Mouse (Mus musculus): ENCODE results near the gene Ift81. TPM values are rescaled to one million over a fixed set of nuclear protein-coding genes. Genes with fewer than 3 reads are reported as not detected.

Ift81 gene
- polyA plus RNA-seq, 1 experiment: 21.8 TPM

GRCm38 (mm10) chr5:122514127-122514521, 100.2 kb downstream of the Ift81 start:
- no peaks in the 10 kb centered on the region; the same call in none of the 2 replicates for H3K4me1 ChIP-seq (ENCODE audit: control insufficient read depth, insufficient read depth, low read length)
- no peak for TF ChIP-seq POLR2A (IDR thresholded peaks at IDR 0.05; ENCODE audit: extremely low read depth, insufficient read depth, low read length)
- no peak for TF ChIP-seq CTCF (IDR thresholded peaks at IDR 0.05; ENCODE audit: extremely low read depth, insufficient read depth, low read length)
- no peak overlapping the region for H3K4me3 ChIP-seq (ENCODE audit: insufficient read depth, low read length)
- no peak overlapping the region for H3K27ac ChIP-seq (ENCODE audit: insufficient read depth, low read length)

- H3K4me3 ChIP-seq (ENCODE audit: insufficient read depth, low read length): no peak overlapping the region
- H3K27ac ChIP-seq (ENCODE audit: insufficient read depth, low read length): no peak overlapping the region
- TF ChIP-seq POLR2A (IDR thresholded peaks at IDR 0.05; ENCODE audit: extremely low read depth, insufficient read depth, low read length) (no peak), CTCF (IDR thresholded peaks at IDR 0.05; ENCODE audit: extremely low read depth, insufficient read depth, low read length) (no peak)
- no peaks in the 10 kb centered on the region; the same call in none of the 2 replicates for H3K4me1 ChIP-seq (ENCODE audit: control insufficient read depth, insufficient read depth, low read length)
These were observed 100.7 kb downstream of the Ift81 start for GRCm38 (mm10) chr5:122513421-122514126.

GRCm38 (mm10) chr5:122512011-122512410, 102.3 kb downstream of the Ift81 start:
- Histone ChIP-seq H3K27ac (ENCODE audit: insufficient read depth, low read length) (no peak overlapping the region), H3K4me3 (ENCODE audit: insufficient read depth, low read length) (no peak overlapping the region), H3K4me1 (ENCODE audit: control insufficient read depth, insufficient read depth, low read length) (no peaks in the 10 kb centered on the region; the same call in none of the 2 replicates)
- TF ChIP-seq POLR2A (IDR thresholded peaks at IDR 0.05; ENCODE audit: extremely low read depth, insufficient read depth, low read length) (no peak), CTCF (IDR thresholded peaks at IDR 0.05; ENCODE audit: extremely low read depth, insufficient read depth, low read length) (no peak)

- H3K27ac ChIP-seq (ENCODE audit: insufficient read depth, low read length): no peak overlapping the region
- TF ChIP-seq CTCF (IDR thresholded peaks at IDR 0.05; ENCODE audit: extremely low read depth, insufficient read depth, low read length) (no peak), POLR2A (IDR thresholded peaks at IDR 0.05; ENCODE audit: extremely low read depth, insufficient read depth, low read length) (no peak)
- H3K4me3 ChIP-seq (ENCODE audit: insufficient read depth, low read length): no peak overlapping the region
- H3K4me1 ChIP-seq (ENCODE audit: control insufficient read depth, insufficient read depth, low read length): no peaks in the 10 kb centered on the region; the same call in none of the 2 replicates
These were observed 102.9 kb downstream of the Ift81 start for GRCm38 (mm10) chr5:122511405-122511804.

- Histone ChIP-seq H3K27ac (ENCODE audit: insufficient read depth, low read length) (no peak overlapping the region), H3K4me1 (ENCODE audit: control insufficient read depth, insufficient read depth, low read length) (no peaks in the 10 kb centered on the region; the same call in none of the 2 replicates), H3K4me3 (ENCODE audit: insufficient read depth, low read length) (no peak overlapping the region)
- TF ChIP-seq CTCF (IDR thresholded peaks at IDR 0.05; ENCODE audit: extremely low read depth, insufficient read depth, low read length) (no peak), POLR2A (IDR thresholded peaks at IDR 0.05; ENCODE audit: extremely low read depth, insufficient read depth, low read length) (no peak)
These were observed 103.6 kb downstream of the Ift81 start for GRCm38 (mm10) chr5:122510651-122511157.

GRCm38 (mm10) chr5:122509608-122510007, 104.7 kb downstream of the Ift81 start:
- Histone ChIP-seq H3K27ac (ENCODE audit: insufficient read depth, low read length) (no peak overlapping the region), H3K4me1 (ENCODE audit: control insufficient read depth, insufficient read depth, low read length) (no peaks in the 10 kb centered on the region; the same call in none of the 2 replicates), H3K4me3 (ENCODE audit: insufficient read depth, low read length) (no peak overlapping the region)
- TF ChIP-seq CTCF (IDR thresholded peaks at IDR 0.05; ENCODE audit: extremely low read depth, insufficient read depth, low read length) (no peak), POLR2A (IDR thresholded peaks at IDR 0.05; ENCODE audit: extremely low read depth, insufficient read depth, low read length) (no peak)

- Histone ChIP-seq H3K4me1 (ENCODE audit: control insufficient read depth, insufficient read depth, low read length) (no peaks in the 10 kb centered on the region; the same call in 1 of the 2 replicates), H3K27ac (ENCODE audit: insufficient read depth, low read length) (no peak overlapping the region), H3K4me3 (ENCODE audit: insufficient read depth, low read length) (no peak overlapping the region)
- TF ChIP-seq POLR2A (IDR thresholded peaks at IDR 0.05; ENCODE audit: extremely low read depth, insufficient read depth, low read length) (no peak), CTCF (IDR thresholded peaks at IDR 0.05; ENCODE audit: extremely low read depth, insufficient read depth, low read length) (no peak)
These were observed 105.4 kb downstream of the Ift81 start for GRCm38 (mm10) chr5:122508861-122509306.

- no peak for TF ChIP-seq CTCF (IDR thresholded peaks at IDR 0.05; ENCODE audit: extremely low read depth, insufficient read depth, low read length)
- TF ChIP-seq POLR2A (IDR thresholded peaks at IDR 0.05; ENCODE audit: extremely low read depth, insufficient read depth, low read length): no peak
- no peak overlapping the region for H3K27ac ChIP-seq (ENCODE audit: insufficient read depth, low read length)
These were observed 106.9 kb downstream of the Ift81 start for GRCm38 (mm10) chr5:122507396-122507795.

GRCm38 (mm10) chr5:122506462-122506861, 107.9 kb downstream of the Ift81 start:
- H3K27ac ChIP-seq (ENCODE audit: insufficient read depth, low read length): no peak overlapping the region
- no peak for TF ChIP-seq POLR2A (IDR thresholded peaks at IDR 0.05; ENCODE audit: extremely low read depth, insufficient read depth, low read length)
- TF ChIP-seq CTCF (IDR thresholded peaks at IDR 0.05; ENCODE audit: extremely low read depth, insufficient read depth, low read length): 0 out of 2 replicates have a peak, but pooled peaks have one; percentile 12
- peaks cover 6% of the 10 kb centered on the region for H3K4me1 ChIP-seq (ENCODE audit: control insufficient read depth, insufficient read depth, low read length)
- H3K4me3 ChIP-seq (ENCODE audit: insufficient read depth, low read length): no peak overlapping the region

More at GRCm38 (mm10) chr5:122507396-122507795, 106.9 kb downstream of the Ift81 start:
- H3K4me1 ChIP-seq (ENCODE audit: control insufficient read depth, insufficient read depth, low read length): peaks cover 6% of the 10 kb centered on the region
- no peak overlapping the region for H3K4me3 ChIP-seq (ENCODE audit: insufficient read depth, low read length)

- no peak overlapping the region for H3K27ac ChIP-seq (ENCODE audit: insufficient read depth, low read length)
- H3K4me1 ChIP-seq (ENCODE audit: control insufficient read depth, insufficient read depth, low read length): peaks cover 6% of the 10 kb centered on the region
- TF ChIP-seq POLR2A (IDR thresholded peaks at IDR 0.05; ENCODE audit: extremely low read depth, insufficient read depth, low read length): no peak
- TF ChIP-seq CTCF (IDR thresholded peaks at IDR 0.05; ENCODE audit: extremely low read depth, insufficient read depth, low read length): no peak
- H3K4me3 ChIP-seq (ENCODE audit: insufficient read depth, low read length): no peak overlapping the region
These were observed 108.8 kb downstream of the Ift81 start for GRCm38 (mm10) chr5:122505554-122505953.
